Mouse (Mus musculus) heart, embryonic 13.5 days (tissue): ENCODE measurements around the gene Hmgcs2. TPM values are rescaled to one million over a fixed set of nuclear protein-coding genes. Genes with fewer than 3 reads are reported as not detected.
A peak's percentile ranks its signal among the peaks of the same experiment; 100 is the strongest.
"Not testable (repeated sequence)": the region's sequence is repeated elsewhere in the genome, so short reads cannot be mapped to it uniquely, and the experiment has no call there.

ENCODE experiments used
- ATAC-seq: fragments of 200-750 bp; cut with Nextera tagmentation; 2 replicates; pipeline ENCODE4 v1.8.0; 2017; ENCODE audit warnings: moderate TSS enrichment; ENCODE audit not compliant: insufficient number of reproducible peaks, low FRiP score, low TSS enrichment; ENCODE audit errors: extremely low read depth
- H3K27ac ChIP-seq: fragments of 300-500 bp; sonication (generic); replicated peaks from 2 replicates; pipeline ENCODE4 v1.5.1; 2015; ENCODE audit warnings: moderate library complexity, mild to moderate bottlenecking, inconsistent platforms
- H3K27me3 ChIP-seq: fragments of 300-500 bp; sonication (generic); replicated peaks from 2 replicates; pipeline ENCODE4 v1.6.1; 2015; ENCODE audit warnings: mild to moderate bottlenecking, inconsistent platforms
- H3K36me3 ChIP-seq: fragments of 300-500 bp; sonication (generic); 2 replicates; pipeline ENCODE4 v1.6.1; 2015; ENCODE audit warnings: mild to moderate bottlenecking, inconsistent platforms
- H3K4me1 ChIP-seq: fragments of 300-500 bp; sonication (generic); 2 replicates; pipeline ENCODE4 v1.6.1; 2015; ENCODE audit warnings: inconsistent platforms
- H3K4me2 ChIP-seq: fragments of 300-500 bp; sonication (generic); 2 replicates; pipeline ENCODE4 v1.6.1; 2015; ENCODE audit warnings: inconsistent platforms, mild to moderate bottlenecking, moderate library complexity
- H3K4me3 ChIP-seq: fragments of 300-500 bp; sonication (generic); 2 replicates; pipeline ENCODE4 v1.5.1; 2015; ENCODE audit warnings: moderate library complexity, mild to moderate bottlenecking, inconsistent platforms
- H3K9ac ChIP-seq: fragments of 300-500 bp; sonication (generic); 2 replicates; pipeline ENCODE4 v1.6.1; 2015; ENCODE audit warnings: inconsistent platforms, mild to moderate bottlenecking, moderate library complexity
- H3K9me3 ChIP-seq: fragments of 300-500 bp; sonication (generic); 2 replicates; pipeline ENCODE4 v1.6.1; 2016; ENCODE audit warnings: inconsistent platforms
- WGBS: fragments of 180-500 bp; shearing (Covaris S2); methylation state at CpG from one replicate; pipeline ENCODE4 v1.1.7; 2015; ENCODE audit warnings: mixed read lengths; 5-methylcytosine and 5-hydroxymethylcytosine counted together
- polyA plus RNA-seq: library from polyadenylated mRNA; unstranded; fragments of >200 nt; fragmentation: Nextera tagmentation; extraction: Ambion mirVana; gene quantifications from 2 replicates; pipeline ENCODE4 v1.2.1, GENCODE M21; 2015

Gene Hmgcs2
- polyA plus RNA-seq, 1 experiment from 2014 or later, result 9.5 TPM

DNA sequence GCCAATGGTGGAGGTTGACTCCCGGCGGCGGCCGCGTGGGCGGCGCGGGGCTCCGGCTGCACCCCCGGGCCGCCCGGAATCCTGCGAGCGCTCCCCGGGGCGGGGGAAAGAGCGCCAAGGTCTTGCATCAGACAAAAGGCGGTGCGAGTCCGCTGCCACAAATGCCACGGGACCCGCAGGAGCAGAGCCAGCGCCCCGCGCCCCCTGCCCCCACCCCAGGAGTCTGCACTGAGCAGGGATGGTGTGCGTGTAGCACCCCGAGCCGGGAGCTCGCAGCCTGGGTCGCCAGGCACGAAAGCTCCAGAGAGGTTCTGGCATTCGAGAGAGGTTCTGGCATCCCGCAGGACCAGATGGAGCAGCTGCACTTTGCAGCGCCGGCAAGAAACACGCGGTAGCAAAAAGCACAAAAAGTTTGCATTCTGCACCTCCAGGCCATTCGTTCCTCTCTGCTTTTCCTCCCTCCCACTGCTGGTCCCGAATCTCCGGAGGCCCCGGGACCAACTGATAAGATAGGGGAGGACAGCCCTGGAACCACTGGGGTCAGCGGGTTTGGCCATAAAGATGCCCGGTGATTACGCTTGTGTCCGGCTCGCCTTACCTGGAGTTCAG, 59.0 kb downstream of the Hmgcs2 start:
- WGBS, result under 1% methylated on average over 42 of the region's 46 CpGs
- Histone ChIP-seq H3K4me2 (peak overlapping the region; percentile 96), H3K4me3 (peak overlapping the region; percentile 74), H3K9ac (peak overlapping the region; percentile 85), H3K9me3 (no peaks in the 10 kb centered on the region), H3K4me1 (peaks cover 33% of the 10 kb centered on the region), H3K27ac (peak overlapping the region; percentile 61), H3K27me3 (no peaks in the 10 kb centered on the region), H3K36me3 (0 out of 2 replicates have a peak, but pooled peaks cover 3% of the 10 kb centered on the region)
- ATAC-seq, result no peak

DNA sequence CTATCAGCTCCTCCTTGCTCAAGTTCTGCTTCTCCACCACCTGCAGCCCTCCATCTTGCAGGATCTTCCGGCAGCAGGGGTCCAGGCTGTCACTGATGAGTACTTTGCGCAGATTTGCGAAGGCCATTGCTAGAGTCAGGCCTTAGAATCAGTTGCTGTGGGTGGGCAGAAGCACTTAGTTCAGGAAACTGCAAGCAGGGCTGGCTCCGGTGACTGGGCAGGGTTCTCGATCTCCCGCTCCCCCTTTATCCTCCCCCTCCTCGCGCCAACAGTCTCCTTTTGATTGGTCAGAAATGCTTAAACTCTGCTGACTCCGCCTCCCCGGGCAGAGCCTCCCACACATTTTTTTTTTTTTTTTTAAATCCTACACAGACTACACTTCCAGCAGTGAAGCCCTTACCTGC, 59.5 kb downstream of the Hmgcs2 start, which contains the start of gene Phgdh:
Phgdh (minus strand) TSS at position 285 of the 404 bp plus-strand sequence.
- peak within 1 kb of the TSS; percentile 61 for H3K27ac ChIP-seq
- peak within 1 kb of the TSS; percentile 96 for H3K4me2 ChIP-seq
- ATAC-seq, result peak; percentile 70; the same call in 1 of the 2 replicates
- H3K4me1 ChIP-seq, result peaks cover 33% of the 10 kb centered on the region
- 0% methylated on average over 10 of the region's 10 CpGs for WGBS
- peak within 1 kb of the TSS; percentile 74 for H3K4me3 ChIP-seq
- not testable (repeated sequence) for H3K36me3 ChIP-seq, H3K27me3 ChIP-seq, H3K9me3 ChIP-seq
- peak within 1 kb of the TSS; percentile 85 for H3K9ac ChIP-seq

DNA sequence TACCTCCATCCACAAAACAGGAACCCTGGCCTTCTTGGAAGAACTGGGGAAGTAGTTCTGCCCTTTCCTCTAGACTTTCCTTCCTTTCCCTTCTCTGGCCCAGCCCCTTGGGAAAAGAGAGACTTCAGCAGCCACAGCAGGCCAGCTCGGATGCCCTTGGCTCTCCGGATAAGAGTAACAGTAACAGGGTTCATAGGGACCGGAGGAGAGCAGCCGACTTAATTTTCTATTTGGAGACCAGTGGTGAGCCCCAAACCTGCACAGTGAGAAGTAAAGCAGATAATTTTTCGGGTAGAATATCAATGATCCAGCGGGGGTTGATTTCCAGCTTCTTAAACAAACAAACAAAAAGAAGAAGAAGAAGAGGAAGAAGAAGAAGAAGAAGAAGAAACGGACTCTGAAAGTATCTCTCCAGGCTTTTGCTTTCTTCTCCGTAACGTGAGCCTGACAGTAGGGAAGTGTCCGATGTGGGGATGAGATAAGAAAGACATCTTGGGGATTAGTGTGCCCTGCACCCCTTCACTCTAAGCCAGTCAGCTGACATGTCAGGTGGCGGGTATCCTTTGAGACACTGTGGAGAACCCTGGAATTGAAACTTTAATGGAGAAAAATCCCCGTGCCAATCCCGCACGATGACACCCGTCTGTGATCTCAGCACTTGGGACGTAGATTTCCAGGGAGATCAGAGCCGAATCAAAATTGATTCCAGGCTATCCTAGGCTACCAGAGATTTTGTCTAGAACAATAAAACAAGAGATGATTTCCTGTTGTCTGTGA, 60.8 kb downstream of the Hmgcs2 start:
- ATAC-seq, result no peak
- H3K4me1 ChIP-seq, result peaks cover 22% of the 10 kb centered on the region
- no peak overlapping the region for H3K9ac ChIP-seq
- H3K9me3 ChIP-seq, result no peaks in the 10 kb centered on the region
- no peaks in the 10 kb centered on the region for H3K36me3 ChIP-seq
- H3K27me3 ChIP-seq, result no peaks in the 10 kb centered on the region
- 72% methylated on average over 17 of the region's 17 CpGs for WGBS
- H3K4me2 ChIP-seq, result no peak overlapping the region
- no peak overlapping the region for H3K27ac ChIP-seq
- H3K4me3 ChIP-seq, result no peak overlapping the region

DNA sequence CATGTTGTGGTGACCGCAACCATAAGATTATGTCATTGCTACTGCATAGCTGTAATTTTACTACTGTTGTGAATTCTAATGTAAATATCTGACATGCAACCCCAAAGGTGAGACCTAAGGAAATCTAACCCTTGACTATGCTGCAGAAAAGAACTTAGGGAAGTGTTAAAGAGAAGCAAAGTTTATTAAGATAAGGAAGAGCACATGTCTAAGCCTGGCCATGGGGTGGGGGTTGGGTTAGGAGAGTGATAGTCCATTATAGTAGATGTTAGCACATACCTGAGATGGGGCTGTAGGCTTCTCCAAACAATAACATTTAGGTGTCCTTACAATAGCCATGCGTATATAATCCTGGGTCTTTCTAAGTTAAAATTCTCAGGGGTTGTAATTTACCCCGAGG, 63.0 kb downstream of the Hmgcs2 start:
- Histone ChIP-seq H3K4me2 (no peak overlapping the region), H3K9me3 (no peaks in the 10 kb centered on the region), H3K36me3 (no peaks in the 10 kb centered on the region), H3K4me3 (no peak overlapping the region), H3K27ac (no peak overlapping the region), H3K9ac (no peak overlapping the region), H3K27me3 (no peaks in the 10 kb centered on the region), H3K4me1 (peaks cover 10% of the 10 kb centered on the region)
- WGBS, result 78% methylated on average over 3 of the region's 3 CpGs
- no peak for ATAC-seq

DNA sequence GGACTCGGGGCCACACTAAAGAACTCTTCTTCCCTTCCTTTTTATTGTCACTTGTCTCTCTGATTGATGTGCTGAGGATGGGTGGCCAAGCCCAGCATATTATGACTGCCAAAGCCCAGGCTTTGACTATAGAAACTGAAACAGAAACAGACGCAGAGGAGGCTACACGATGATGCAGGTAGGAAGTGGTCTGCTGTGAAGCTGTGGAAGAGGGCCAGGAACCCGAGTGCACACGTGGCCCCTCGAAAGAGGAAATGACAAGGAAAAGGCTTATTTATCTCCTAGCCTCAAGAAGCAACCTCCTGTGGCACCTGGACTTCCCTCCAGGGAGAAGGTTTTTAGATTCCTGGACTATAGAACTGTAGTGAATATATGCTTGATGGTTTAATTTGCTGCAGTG, 67.9 kb downstream of the Hmgcs2 start:
- ATAC-seq, result no peak
- no peak overlapping the region for H3K9ac ChIP-seq
- H3K4me1 ChIP-seq, result no peaks in the 10 kb centered on the region
- H3K9me3 ChIP-seq, result no peaks in the 10 kb centered on the region
- H3K36me3 ChIP-seq, result no peaks in the 10 kb centered on the region
- H3K4me2 ChIP-seq, result no peak overlapping the region
- H3K4me3 ChIP-seq, result no peak overlapping the region
- no peak overlapping the region for H3K27ac ChIP-seq
- 0 out of 2 replicates have a peak, but pooled peaks cover 3% of the 10 kb centered on the region for H3K27me3 ChIP-seq
- 67% methylated on average over 6 of the region's 6 CpGs for WGBS

DNA sequence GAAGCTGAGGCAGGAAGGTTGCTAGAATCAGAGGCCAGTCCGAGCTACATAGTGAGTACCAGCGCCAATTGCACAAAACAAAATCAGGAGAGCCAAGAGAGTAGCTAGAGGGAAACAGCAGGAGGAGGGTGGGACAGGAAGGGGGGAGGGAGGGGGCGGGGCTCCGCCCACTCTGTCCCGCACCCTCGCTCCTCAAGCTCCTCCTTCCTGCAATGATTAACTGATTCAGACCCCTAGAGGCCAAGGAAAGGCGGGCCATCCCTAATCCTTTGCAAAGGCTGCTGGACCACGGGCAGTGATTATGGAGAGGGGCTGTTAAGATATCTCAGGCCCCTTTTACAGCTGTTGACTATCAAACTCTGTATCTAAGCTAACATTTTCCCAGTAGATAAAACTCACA, 68.5 kb downstream of the Hmgcs2 start:
- H3K9me3 ChIP-seq, result no peaks in the 10 kb centered on the region
- ATAC-seq, result no peak
- peaks cover 4% of the 10 kb centered on the region for H3K4me1 ChIP-seq
- H3K9ac ChIP-seq, result no peak overlapping the region
- 20% methylated on average over 8 of the region's 8 CpGs for WGBS
- no peak overlapping the region for H3K4me3 ChIP-seq
- H3K27ac ChIP-seq, result no peak overlapping the region
- no peak overlapping the region for H3K4me2 ChIP-seq
- H3K36me3 ChIP-seq, result no peaks in the 10 kb centered on the region
- H3K27me3 ChIP-seq, result 0 out of 2 replicates have a peak, but pooled peaks cover 3% of the 10 kb centered on the region

DNA sequence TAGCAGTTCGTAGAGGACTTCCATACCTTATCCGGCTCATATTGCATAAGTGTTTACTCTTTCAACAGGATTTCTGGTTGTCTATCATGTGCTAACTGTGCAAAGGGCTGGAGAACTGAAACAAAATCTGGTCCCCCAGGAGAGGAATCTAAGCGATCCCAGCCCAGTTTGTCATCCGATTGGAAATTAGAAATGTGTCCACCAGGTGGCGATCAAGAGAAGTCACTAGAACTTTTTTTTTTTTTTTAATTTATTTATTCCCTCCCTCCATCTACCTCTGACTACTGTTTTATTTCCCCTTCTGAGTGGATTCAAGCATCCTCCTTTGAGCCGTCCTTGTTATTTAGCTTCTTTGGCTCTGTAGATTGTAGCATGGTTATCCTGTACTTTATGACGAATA, 73.7 kb downstream of the Hmgcs2 start:
- H3K27me3 ChIP-seq, result 0 out of 2 replicates have a peak, but pooled peaks cover 3% of the 10 kb centered on the region
- H3K4me2 ChIP-seq, result no peak overlapping the region
- H3K4me3 ChIP-seq, result no peak overlapping the region
- no peak for ATAC-seq
- 31% methylated on average over 7 of the region's 7 CpGs for WGBS
- no peaks in the 10 kb centered on the region for H3K36me3 ChIP-seq
- H3K9me3 ChIP-seq, result no peaks in the 10 kb centered on the region
- H3K27ac ChIP-seq, result no peak overlapping the region
- peaks cover 11% of the 10 kb centered on the region for H3K4me1 ChIP-seq
- 0 out of 2 replicates have a peak overlapping the region, but pooled peaks have one; percentile 33 for H3K9ac ChIP-seq

DNA sequence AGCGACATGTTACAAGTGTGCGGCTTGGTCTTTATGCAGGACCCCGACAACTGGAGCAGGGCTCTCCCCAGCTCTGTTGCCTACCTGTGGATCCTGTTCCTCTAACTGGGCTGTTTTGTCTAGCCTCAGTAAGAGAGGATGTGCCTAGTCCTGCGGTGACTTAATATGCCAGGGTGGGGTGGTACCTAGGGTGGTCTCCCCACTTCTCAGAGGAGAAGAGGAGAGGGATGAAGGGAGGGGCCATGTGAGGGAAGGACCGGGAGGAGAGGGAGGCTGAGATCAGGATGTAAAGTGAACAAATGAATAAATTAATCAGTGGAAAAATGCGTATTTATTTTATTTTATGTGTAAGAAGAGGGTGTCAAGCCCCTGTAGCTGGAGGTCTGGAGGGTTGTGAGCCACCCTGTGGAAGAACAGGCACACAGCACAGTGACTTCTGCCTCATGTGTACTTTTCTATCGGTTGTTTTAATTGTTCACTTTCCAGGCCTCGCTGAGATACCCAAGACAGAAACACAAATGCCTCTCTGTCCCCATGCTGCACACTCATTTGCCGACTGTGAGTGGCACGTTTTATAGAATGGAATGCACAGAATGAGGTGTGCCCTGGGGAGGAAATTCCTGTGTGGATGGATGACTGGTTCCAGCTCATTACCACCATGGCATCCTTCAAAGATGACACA, 75.2 kb downstream of the Hmgcs2 start:
- Histone ChIP-seq H3K4me2 (no peak overlapping the region), H3K9me3 (no peaks in the 10 kb centered on the region), H3K4me3 (no peak overlapping the region), H3K4me1 (peaks cover 11% of the 10 kb centered on the region), H3K27ac (no peak overlapping the region), H3K9ac (no peak overlapping the region), H3K27me3 (no peaks in the 10 kb centered on the region), H3K36me3 (no peaks in the 10 kb centered on the region)
- ATAC-seq, result no peak
- WGBS, result 62% methylated on average over 10 of the region's 10 CpGs

DNA sequence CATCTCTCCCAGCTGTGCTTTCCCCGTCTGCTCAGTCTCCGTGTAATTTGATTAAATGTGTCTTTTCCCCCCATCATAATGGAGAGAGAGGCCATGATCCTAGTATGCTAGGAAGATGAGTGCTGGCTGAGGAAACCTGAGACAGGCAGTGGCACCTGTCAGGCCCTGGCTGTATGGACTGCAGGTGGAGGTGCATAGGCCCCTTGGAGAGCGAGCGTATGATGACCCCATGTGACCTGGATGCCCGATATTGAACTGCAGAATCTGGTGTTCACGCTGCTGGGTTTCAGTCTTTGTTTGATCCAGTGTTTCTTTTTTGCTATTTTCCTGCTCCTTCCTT, 75.8 kb downstream of the Hmgcs2 start:
- Histone ChIP-seq H3K4me3 (no peak overlapping the region), H3K4me2 (no peak overlapping the region), H3K4me1 (peaks cover 11% of the 10 kb centered on the region), H3K27ac (no peak overlapping the region), H3K27me3 (0 out of 2 replicates have a peak, but pooled peaks cover 4% of the 10 kb centered on the region), H3K9ac (no peak overlapping the region), H3K36me3 (no peaks in the 10 kb centered on the region), H3K9me3 (no peaks in the 10 kb centered on the region)
- 63% methylated on average over 6 of the region's 6 CpGs for WGBS
- ATAC-seq, result no peak

DNA sequence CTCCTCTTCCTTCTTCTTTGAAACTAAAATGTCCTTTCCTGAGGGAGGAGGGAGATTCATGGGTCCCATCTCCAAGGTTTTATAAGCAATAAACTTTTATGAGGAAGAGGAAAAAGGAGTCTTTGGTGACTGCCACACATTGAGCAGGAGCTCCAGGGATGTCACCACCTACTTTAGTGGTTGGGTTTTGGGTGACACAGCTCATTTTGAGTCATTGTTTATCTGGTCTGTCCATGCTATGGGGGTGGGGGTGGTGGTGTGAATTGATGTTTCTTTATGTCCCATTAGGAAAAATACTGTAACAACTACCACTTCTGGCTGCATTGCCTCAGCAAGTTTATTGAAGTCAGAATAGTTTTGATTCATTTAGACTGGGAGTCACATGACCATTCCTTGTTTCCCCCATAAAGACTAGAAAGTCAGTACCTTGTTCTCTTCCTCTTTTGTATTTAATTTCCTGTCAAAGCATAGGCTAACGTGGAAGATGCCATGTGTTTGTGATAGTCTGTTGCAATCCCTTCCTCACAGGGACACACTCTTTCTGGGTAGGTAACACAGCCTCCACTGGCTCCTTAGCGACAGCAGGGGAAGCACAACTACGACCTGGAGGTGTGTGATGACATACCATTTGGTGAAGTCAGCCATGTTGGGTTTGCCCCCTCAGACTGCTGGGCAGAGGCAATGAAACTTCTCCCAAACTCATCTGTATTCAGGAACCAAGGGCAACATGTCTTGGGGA, 76.6 kb downstream of the Hmgcs2 start:
- H3K4me3 ChIP-seq, result no peak overlapping the region
- ATAC-seq, result no peak
- 0 out of 2 replicates have a peak, but pooled peaks cover 7% of the 10 kb centered on the region for H3K27me3 ChIP-seq
- H3K4me2 ChIP-seq, result no peak overlapping the region
- no peaks in the 10 kb centered on the region for H3K36me3 ChIP-seq
- WGBS, result 53% methylated on average over 3 of the region's 3 CpGs
- no peaks in the 10 kb centered on the region for H3K9me3 ChIP-seq
- peaks cover 11% of the 10 kb centered on the region for H3K4me1 ChIP-seq
- H3K27ac ChIP-seq, result no peak overlapping the region
- no peak overlapping the region for H3K9ac ChIP-seq
